8 mouse cellular contexts compared by ENCODE assay signal in genomic region chr4:130663810-130664401, GRCm38 (mm10). TPM values are rescaled to one million over a fixed set of nuclear protein-coding genes. Genes with fewer than 3 reads are reported as not detected.
DNase-seq lines count a peak whose midpoint lies in the region; ATAC-seq and TF ChIP-seq lines count a peak whose summit lies in the region.

No protein-coding gene starts in this region.

- H3K4me2 ChIP-seq in embryonic facial prominence, embryonic 15.5 days (replicated peaks) = peak overlapping the region; percentile 59
- peak overlapping the region; percentile 84 for H3K4me2 ChIP-seq in heart, embryonic 13.5 days
- H3K4me2 ChIP-seq in liver, embryonic 16.5 days (ENCODE audit: low read depth, low read length) = peak overlapping the region; percentile 70

- H3K4me3 ChIP-seq in embryonic facial prominence, embryonic 15.5 days (replicated peaks) = peak overlapping the region; percentile 91
- peak overlapping the region; percentile 86 for H3K4me3 ChIP-seq in heart, embryonic 13.5 days
- peak overlapping the region; percentile 97 for H3K4me3 ChIP-seq in liver, embryonic 16.5 days (ENCODE audit: low read depth, low read length)
- peak overlapping the region; percentile 97 for H3K4me3 ChIP-seq in olfactory bulb, adult 2 months (ENCODE audit: insufficient read depth, low read depth, low read length)

- TF ChIP-seq POLR2A in olfactory bulb, adult 2 months (IDR thresholded peaks at IDR 0.05; ENCODE audit: insufficient read depth, low read depth, low read length) = no peak

- peak overlapping the region; percentile 97 for H3K27ac ChIP-seq in embryonic facial prominence, embryonic 15.5 days (replicated peaks)
- H3K27ac ChIP-seq in heart, embryonic 13.5 days (replicated peaks) = peak overlapping the region; percentile 97
- peak overlapping the region; percentile 95 for H3K27ac ChIP-seq in liver, embryonic 16.5 days (ENCODE audit: low read length)
- H3K27ac ChIP-seq in olfactory bulb, adult 2 months (ENCODE audit: insufficient read depth, low read depth, low read length) = peak overlapping the region; percentile 93

- TF ChIP-seq CTCF in olfactory bulb, adult 2 months (IDR thresholded peaks at IDR 0.05; ENCODE audit: insufficient read depth, low read depth, low read length) = no peak

- no peaks in the 10 kb centered on the region for H3K9me3 ChIP-seq in embryonic facial prominence, embryonic 15.5 days (replicated peaks)
- H3K9me3 ChIP-seq in heart, embryonic 13.5 days = no peaks in the 10 kb centered on the region
- no peaks in the 10 kb centered on the region for H3K9me3 ChIP-seq in liver, embryonic 16.5 days (replicated peaks; ENCODE audit: control insufficient read depth, low read length)

- no peaks in the 10 kb centered on the region for H3K27me3 ChIP-seq in embryonic facial prominence, embryonic 15.5 days
- no peaks in the 10 kb centered on the region for H3K27me3 ChIP-seq in heart, embryonic 13.5 days (replicated peaks)
- no peaks in the 10 kb centered on the region for H3K27me3 ChIP-seq in liver, embryonic 16.5 days (ENCODE audit: control insufficient read depth, insufficient read depth, low read depth, low read length)

- peaks cover 20% of the 10 kb centered on the region for H3K4me1 ChIP-seq in embryonic facial prominence, embryonic 15.5 days
- H3K4me1 ChIP-seq in heart, embryonic 13.5 days = peaks cover 44% of the 10 kb centered on the region
- peaks cover 57% of the 10 kb centered on the region for H3K4me1 ChIP-seq in liver, embryonic 16.5 days (ENCODE audit: control insufficient read depth, low read depth, low read length)
- H3K4me1 ChIP-seq in olfactory bulb, adult 2 months (ENCODE audit: control insufficient read depth, insufficient read depth, low read length) = peaks cover 7% of the 10 kb centered on the region

- WGBS in embryonic facial prominence, embryonic 15.5 days = under 1% methylated on average over 22 of the region's 22 CpGs
- WGBS in heart, embryonic 13.5 days = under 1% methylated on average over 22 of the region's 22 CpGs
- 0% methylated on average over 22 of the region's 22 CpGs for WGBS in liver, embryonic 16.5 days (ENCODE audit: insufficient replicate concordance)
- WGBS in olfactory bulb, adult 2 months = under 1% methylated on average over 22 of the region's 22 CpGs

- H3K9ac ChIP-seq in embryonic facial prominence, embryonic 15.5 days = peak overlapping the region; percentile 95
- H3K9ac ChIP-seq in heart, embryonic 13.5 days = peak overlapping the region; percentile 97
- H3K9ac ChIP-seq in liver, embryonic 16.5 days (ENCODE audit: low read depth, low read length) = peak overlapping the region; percentile 99

- DNase-seq in A20 (ENCODE audit: low read depth, low spot score) = peak; percentile 46
- peak; percentile 60 for DNase-seq in adrenal gland, postnatal 14 days
- peak; percentile 48 for DNase-seq in kidney, postnatal 14 days
- DNase-seq in thymus, postnatal 10 days (ENCODE audit: low spot score in 2 of 2) = peak; percentile 21 to 41

- ATAC-seq in embryonic facial prominence, embryonic 15.5 days (ENCODE audit: insufficient number of reproducible peaks, low FRiP score, low TSS enrichment, low read depth) = peak; percentile 22
- no peak for ATAC-seq in heart, embryonic 13.5 days (ENCODE audit: extremely low read depth, insufficient number of reproducible peaks, low FRiP score, low TSS enrichment)
- 0 out of 2 replicates have a peak, but pooled peaks have one; percentile 7 for ATAC-seq in liver, embryonic 16.5 days (ENCODE audit: low read depth)

- H3K36me3 ChIP-seq in embryonic facial prominence, embryonic 15.5 days = 0 out of 2 replicates have a peak, but pooled peaks cover 1% of the 10 kb centered on the region
- peaks cover 6% of the 10 kb centered on the region for H3K36me3 ChIP-seq in heart, embryonic 13.5 days
- H3K36me3 ChIP-seq in liver, embryonic 16.5 days (ENCODE audit: control insufficient read depth, insufficient read depth) = peaks cover 2% of the 10 kb centered on the region

RNA-seq across cellular contexts. Expression of gene Pum1, which starts 0.8 kb away (rescaled TPM):
- 78.5 and 84.8 TPM in 2 replicates for total RNA-seq in adrenal gland, postnatal 14 days (2021)
- polyA plus RNA-seq in embryonic facial prominence, embryonic 15.5 days (2015; fragmentation: Nextera tagmentation; extraction: Ambion mirVana) = 78.2 and 81.2 TPM in 2 replicates
- 53.2 and 53.3 TPM in 2 replicates for polyA plus RNA-seq in heart, embryonic 13.5 days (2015; fragmentation: Nextera tagmentation; extraction: Ambion mirVana)
- polyA plus RNA-seq in liver, embryonic 16.5 days (2015; fragmentation: Nextera tagmentation; extraction: Ambion mirVana) = 33.5 and 35.7 TPM in 2 replicates
- 276 TPM in 1 of 2 replicates, not detected in the other for polyA plus RNA-seq in olfactory bulb, adult 2 months (2012; ENCODE audit: insufficient read depth, insufficient read length, low replicate concordance, missing spikeins)
